Mouse (Mus musculus): Measurements from ENCODE around the gene Ivd. TPM values are rescaled to one million over a fixed set of nuclear protein-coding genes. Genes with fewer than 3 reads are reported as not detected.

The Ivd gene
- polyA plus RNA-seq (2012; rRNA removed) (23.1 and 26.3 TPM in 2 replicates), polyA plus RNA-seq (2014; fragmentation: Nextera tagmentation; extraction: Ambion mirVana) (23.3 and 27.4 TPM in 2 replicates)

- no peaks in the 10 kb centered on the region for H3K36me3 ChIP-seq (replicated peaks; ENCODE audit: control insufficient read depth, insufficient read depth, low read depth)
- TF ChIP-seq CTCF (IDR thresholded peaks at IDR 0.05; ENCODE audit: low read depth), result no peak
- peak; percentile 32 for TF ChIP-seq EP300 (IDR thresholded peaks at IDR 0.05; ENCODE audit: low read depth)
These were observed at the start of gene Ivd for GRCm38 (mm10) chr2:118861454-118862339. Gene Ivd (plus strand): TSS chr2:118861954.

GRCm38 (mm10) chr2:118812724-118813123 is 49.0 kb upstream of the Ivd start:
- Histone ChIP-seq H3K9ac (replicated peaks) (no peak overlapping the region), H3K4me3 (ENCODE audit: insufficient read depth in 1 of 2, low read depth in 2 of 2, low read length in 2 of 2) (no peak overlapping the region), H3K4me1 (replicated peaks; ENCODE audit: control insufficient read depth in 2 of 2, insufficient read depth in 2 of 2, low read length in 1 of 2) (peaks cover 8 to 15% of the 10 kb centered on the region in 2 experiments), H3K9me3 (ENCODE audit: control insufficient read depth, low read length) (no peaks in the 10 kb centered on the region), H3K27ac (no peak overlapping the region), H3K36me3 (replicated peaks; ENCODE audit: control insufficient read depth, insufficient read depth, low read depth) (peaks cover 11% of the 10 kb centered on the region), H3K27me3 (ENCODE audit: control insufficient read depth, insufficient read depth, low read length) (no peaks in the 10 kb centered on the region), H3K4me2 (ENCODE audit: low read depth) (no peak overlapping the region)
- ATAC-seq (ENCODE audit: insufficient read depth) (no peak), DNase-seq (ENCODE audit: low read depth in 3 of 3, low spot score in 3 of 3) (no peak)
- TF ChIP-seq CTCF (IDR thresholded peaks at IDR 0.05; ENCODE audit: low read depth), result no peak
- TF ChIP-seq EP300 (IDR thresholded peaks at IDR 0.05; ENCODE audit: low read depth), result no peak
- 22% methylated on average over 1 of the region's 1 CpGs for WGBS (ENCODE audit: insufficient replicate concordance)

More at GRCm38 (mm10) chr2:118861454-118862339, at the start of gene Ivd:
- Histone ChIP-seq H3K9ac (replicated peaks) (peak within 1 kb of the TSS; percentile 69), H3K4me1 (replicated peaks; ENCODE audit: control insufficient read depth in 2 of 2, insufficient read depth in 2 of 2, low read length in 1 of 2) (peaks cover 0 to 3% of the 10 kb centered on the region in 2 experiments; a peak in 3 of 4 replicates), H3K9me3 (ENCODE audit: control insufficient read depth, low read length) (no peaks in the 10 kb centered on the region), H3K27ac (peak within 1 kb of the TSS; percentile 18; the same call in 1 of the 2 replicates), H3K4me3 (ENCODE audit: insufficient read depth in 1 of 2, low read depth in 2 of 2, low read length in 2 of 2) (peak within 1 kb of the TSS; percentile 64 to 85), H3K4me2 (ENCODE audit: low read depth) (peak within 1 kb of the TSS; percentile 88), H3K27me3 (ENCODE audit: control insufficient read depth, insufficient read depth, low read length) (no peaks in the 10 kb centered on the region)
- ATAC-seq (ENCODE audit: insufficient read depth) (peak; percentile 100), DNase-seq (ENCODE audit: low read depth in 3 of 3, low spot score in 3 of 3) (peak; percentile 93 to 95 (median 94))
- under 1% methylated on average over 34 of the region's 34 CpGs for WGBS (ENCODE audit: insufficient replicate concordance)

DNA sequence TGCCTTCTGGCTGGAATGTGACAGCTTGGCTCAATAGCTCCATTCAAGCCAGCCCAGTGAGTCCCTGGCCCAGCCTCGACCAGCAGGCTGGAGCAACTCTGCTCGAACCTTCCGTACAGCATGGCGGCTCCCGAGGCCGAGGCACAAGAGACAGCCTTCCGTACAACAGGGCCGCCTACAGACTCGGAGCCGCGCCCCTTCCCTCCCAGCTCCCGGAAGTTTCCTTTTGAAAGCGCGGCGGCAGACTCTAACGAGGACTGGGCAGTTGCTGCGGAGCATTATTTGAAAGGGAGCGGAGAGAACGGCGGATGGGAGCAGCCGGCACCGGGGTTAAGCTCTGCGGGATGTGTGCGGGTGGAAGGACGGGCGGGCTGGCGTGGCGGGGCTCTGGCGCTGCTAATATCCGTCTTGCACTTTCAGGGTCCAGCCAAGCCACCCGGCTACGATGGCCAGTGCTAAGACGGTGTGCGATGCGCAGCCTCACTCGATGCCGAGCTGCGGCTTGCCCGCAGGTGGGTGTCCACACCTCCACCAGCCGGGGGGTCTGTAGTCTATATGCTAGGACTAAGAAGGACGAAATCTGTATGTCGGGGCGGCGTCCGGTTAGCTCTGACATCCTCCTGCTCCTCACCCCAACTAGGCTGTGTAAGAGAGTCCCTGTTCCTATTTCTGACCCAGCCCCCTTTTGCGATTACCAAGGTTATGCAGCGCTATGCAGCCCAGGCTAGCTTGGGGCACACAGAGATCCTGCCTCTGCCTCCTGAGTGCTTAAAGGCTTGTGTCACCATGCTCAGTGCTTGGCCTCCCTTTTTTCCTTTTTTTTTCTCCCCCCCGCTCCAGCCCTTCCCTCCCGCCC is 47.5 kb upstream of the Ivd start, which contains the start of gene Knstrn:
TSS of gene Knstrn (plus strand) at position 23 of the 856 bp plus-strand sequence.
- ATAC-seq (ENCODE audit: insufficient read depth) (peak; percentile 97), DNase-seq (ENCODE audit: low read depth in 3 of 3, low spot score in 3 of 3) (peak; percentile 78 to 86 (median 82))
- H3K4me1 ChIP-seq (replicated peaks; ENCODE audit: control insufficient read depth in 2 of 2, insufficient read depth in 2 of 2, low read length in 1 of 2), result peaks cover 8 to 15% of the 10 kb centered on the region in 2 experiments
- peak within 1 kb of the TSS; percentile 96 for H3K4me2 ChIP-seq (ENCODE audit: low read depth)
- H3K9ac ChIP-seq (replicated peaks), result peak within 1 kb of the TSS; percentile 82
- H3K27ac ChIP-seq, result peak within 1 kb of the TSS; percentile 74
- H3K36me3 ChIP-seq (replicated peaks; ENCODE audit: control insufficient read depth, insufficient read depth, low read depth), result peaks cover 26% of the 10 kb centered on the region
- WGBS (ENCODE audit: insufficient replicate concordance), result under 1% methylated on average over 49 of the region's 49 CpGs
- peak within 1 kb of the TSS; percentile 76 to 92 for H3K4me3 ChIP-seq (ENCODE audit: insufficient read depth in 1 of 2, low read depth in 2 of 2, low read length in 2 of 2)
- no peaks in the 10 kb centered on the region for H3K27me3 ChIP-seq (ENCODE audit: control insufficient read depth, insufficient read depth, low read length)
- no peaks in the 10 kb centered on the region for H3K9me3 ChIP-seq (ENCODE audit: control insufficient read depth, low read length)
- TF ChIP-seq EP300 (IDR thresholded peaks at IDR 0.05; ENCODE audit: low read depth), result no peak
- TF ChIP-seq CTCF (IDR thresholded peaks at IDR 0.05; ENCODE audit: low read depth), result 0 out of 2 replicates have a peak, but pooled peaks have one; percentile 8

DNA sequence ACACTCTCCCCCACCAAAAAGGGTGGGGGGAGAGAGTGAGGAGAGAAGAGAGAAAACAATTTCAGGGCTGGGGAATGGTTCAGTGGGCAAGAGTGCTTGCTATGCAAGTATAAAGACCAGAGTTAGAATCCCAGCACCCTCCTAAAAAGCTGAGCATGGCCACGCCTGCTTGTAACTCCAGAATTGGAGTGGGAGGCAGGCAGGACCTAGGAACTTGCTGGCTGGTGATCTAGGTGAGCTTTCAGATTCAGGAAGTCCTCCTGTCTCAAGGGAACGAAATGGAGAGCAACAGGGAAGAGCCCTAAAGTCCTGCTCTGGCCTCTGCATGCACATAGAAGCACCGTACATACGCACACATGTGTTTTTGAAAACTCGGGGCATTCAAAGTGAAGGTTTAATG is 39.0 kb upstream of the Ivd start:
- ATAC-seq (ENCODE audit: insufficient read depth) (no peak), DNase-seq (ENCODE audit: low read depth in 3 of 3, low spot score in 3 of 3) (no peak)
- no peaks in the 10 kb centered on the region for H3K9me3 ChIP-seq (ENCODE audit: control insufficient read depth, low read length)
- no peak overlapping the region for H3K9ac ChIP-seq (replicated peaks)
- H3K4me2 ChIP-seq (ENCODE audit: low read depth), result no peak overlapping the region
- no peak overlapping the region for H3K27ac ChIP-seq
- no peak overlapping the region for H3K4me3 ChIP-seq (ENCODE audit: insufficient read depth in 1 of 2, low read depth in 2 of 2, low read length in 2 of 2)
- TF ChIP-seq CTCF (IDR thresholded peaks at IDR 0.05; ENCODE audit: low read depth) (no peak), EP300 (IDR thresholded peaks at IDR 0.05; ENCODE audit: low read depth) (no peak)
- H3K4me1 ChIP-seq (replicated peaks; ENCODE audit: control insufficient read depth in 2 of 2, insufficient read depth in 2 of 2, low read length in 1 of 2), result no peaks in the 10 kb centered on the region
- WGBS (ENCODE audit: insufficient replicate concordance), result 78% methylated on average over 5 of the region's 5 CpGs
- H3K27me3 ChIP-seq (ENCODE audit: control insufficient read depth, insufficient read depth, low read length), result no peaks in the 10 kb centered on the region
- H3K36me3 ChIP-seq (replicated peaks; ENCODE audit: control insufficient read depth, insufficient read depth, low read depth), result peaks cover 67% of the 10 kb centered on the region

All from liver, embryonic 14.5 days (tissue).